Mouse (Mus musculus) adrenal gland, adult 18-20 months (tissue): ENCODE measurements around the gene Ndufa3. TPM values are rescaled to one million over a fixed set of nuclear protein-coding genes. Genes with fewer than 3 reads are reported as not detected.
"Not testable (repeated sequence)": the region's sequence is repeated elsewhere in the genome, so short reads cannot be mapped to it uniquely, and the experiment has no call there.

ENCODE experiments used
- DNase-seq, 2 experiments: peaks; one replicate each; pipeline ENCODE4 v3.0.0; 2021 to 2022; ENCODE audit warnings: low spot score in 2 of 2
- long read RNA-seq, 2 experiments: library from polyadenylated mRNA; stranded (forward); transcript quantifications; one replicate each; pipeline ENCODE4 v2.0.0; 2021
- total RNA-seq, 2 experiments: library from RNA; stranded (reverse); gene quantifications; 1 replicate in 1 of 2; 2 replicates in 1 of 2; pipeline ENCODE4 v1.2.3; 2021

Gene Ndufa3
- total RNA-seq, result 100 to 1,000 TPM; 743 to 913 TPM
- long read RNA-seq, experiment 1, transcript Ndufa3-201 (4 exons, 515 nt), result major isoform, 51 of 68 reads
- long read RNA-seq, experiment 1, partial matches to known transcripts, result 13 of 68 reads
- long read RNA-seq, experiment 1, other reads (novel, unspliced or antisense), result 3 of 68 reads
- long read RNA-seq, experiment 2, transcript Ndufa3-201 (4 exons, 515 nt), result major isoform, 242 of 293 reads
- long read RNA-seq, experiment 2, partial matches to known transcripts, result 43 of 293 reads
- long read RNA-seq, experiment 2, other reads (novel, unspliced or antisense), result 5 of 293 reads

- peak; percentile 74 to 76 for DNase-seq
Measured at GRCm38 (mm10) chr7:3617242-3617995, at the start of gene Ndufa3. Gene Ndufa3 (plus strand): TSS chr7:3617373.

GRCm38 (mm10) chr7:3569725-3570124 lies 47.4 kb upstream of the Ndufa3 start:
- no peak for DNase-seq

GRCm38 (mm10) chr7:3570580-3570979 lies 46.6 kb upstream of the Ndufa3 start:
- not testable (repeated sequence) for DNase-seq

- DNase-seq, result no peak
Measured at GRCm38 (mm10) chr7:3571847-3572246, 45.3 kb upstream of the Ndufa3 start.

GRCm38 (mm10) chr7:3574216-3574615 lies 43.0 kb upstream of the Ndufa3 start:
- no peak for DNase-seq

GRCm38 (mm10) chr7:3576354-3577124 lies 40.6 kb upstream of the Ndufa3 start:
- DNase-seq, result no peak

GRCm38 (mm10) chr7:3578196-3578595 lies 39.0 kb upstream of the Ndufa3 start:
- DNase-seq, result no peak

GRCm38 (mm10) chr7:3578952-3579546 lies 38.1 kb upstream of the Ndufa3 start:
- DNase-seq, result no peak

- no peak for DNase-seq
Measured at GRCm38 (mm10) chr7:3580029-3580428, 37.1 kb upstream of the Ndufa3 start.

- no peak for DNase-seq
Measured at GRCm38 (mm10) chr7:3585763-3586162, 31.4 kb upstream of the Ndufa3 start.

GRCm38 (mm10) chr7:3586255-3586654 lies 30.9 kb upstream of the Ndufa3 start:
- no peak for DNase-seq

- no peak for DNase-seq
Measured at GRCm38 (mm10) chr7:3587292-3587691, 29.9 kb upstream of the Ndufa3 start.

GRCm38 (mm10) chr7:3590550-3590949 lies 26.6 kb upstream of the Ndufa3 start:
- no peak for DNase-seq

- DNase-seq, result no peak
Measured at GRCm38 (mm10) chr7:3591534-3591933, 25.6 kb upstream of the Ndufa3 start.

- DNase-seq, result no peak
Measured at GRCm38 (mm10) chr7:3593855-3594254, 23.3 kb upstream of the Ndufa3 start.

- no peak for DNase-seq
Measured at GRCm38 (mm10) chr7:3594686-3595085, 22.5 kb upstream of the Ndufa3 start.

- no peak for DNase-seq
Measured at GRCm38 (mm10) chr7:3595146-3595545, 22.0 kb upstream of the Ndufa3 start.

- not testable (repeated sequence) for DNase-seq
Measured at GRCm38 (mm10) chr7:3597755-3598154, 19.4 kb upstream of the Ndufa3 start.

GRCm38 (mm10) chr7:3601119-3601518 lies 16.1 kb upstream of the Ndufa3 start:
- DNase-seq, result peak; percentile 49 to 63

GRCm38 (mm10) chr7:3606798-3607197 lies 10.4 kb upstream of the Ndufa3 start:
- DNase-seq, result no peak

- DNase-seq, result no peak
Measured at GRCm38 (mm10) chr7:3607391-3607790, 9.8 kb upstream of the Ndufa3 start.
